In genomic region chr11:100541577-100541976, GRCm38 (mm10) we compare ENCODE assay signal across 19 mouse cellular contexts. TPM values are rescaled to one million over a fixed set of nuclear protein-coding genes. Genes with fewer than 3 reads are reported as not detected.
"Had no signal": no experiment of that assay in that cellular context is flagged by ENCODE, and none has a peak within 500 bp of the region (broad histone marks: within the 10 kb centered on the region; RNA-seq: fewer than 3 reads in every experiment).

No protein-coding gene starts in this region.

- DNase-seq: lung, adult 18-20 months; lung, embryonic 14.5 days; lung, postnatal 10 days; lung, postnatal 4 days; right cerebral cortex, adult 18-20 months; right cerebral cortex, postnatal 25 days; right cerebral cortex, postnatal 4 days; spleen, adult 18-20 months; thymus, adult 18-20 months; thymus, postnatal 14 days; thymus, postnatal 36 days had no signal

- H3K36me3 ChIP-seq: midbrain, embryonic 10.5 days; midbrain, embryonic 13.5 days; neural tube, embryonic 13.5 days; neural tube, embryonic 15.5 days had no signal

- H3K4me3 ChIP-seq: midbrain, embryonic 10.5 days; midbrain, embryonic 13.5 days; myocyte; neural tube, embryonic 13.5 days; neural tube, embryonic 15.5 days had no signal

- H3K4me2 ChIP-seq: lung, embryonic 14.5 days; midbrain, embryonic 13.5 days; neural tube, embryonic 13.5 days; neural tube, embryonic 15.5 days had no signal

- H3K27me3 ChIP-seq: neural tube, embryonic 13.5 days; neural tube, embryonic 15.5 days had no signal

- H3K9ac ChIP-seq: liver, embryonic 14.5 days; lung, embryonic 14.5 days; midbrain, embryonic 13.5 days; neural tube, embryonic 13.5 days; neural tube, embryonic 15.5 days had no signal

- H3K27ac ChIP-seq: liver, embryonic 14.5 days; midbrain, embryonic 10.5 days; midbrain, embryonic 13.5 days; neural tube, embryonic 13.5 days; neural tube, embryonic 15.5 days had no signal

- H3K9me3 ChIP-seq: midbrain, embryonic 10.5 days; midbrain, embryonic 13.5 days; neural tube, embryonic 13.5 days; neural tube, embryonic 15.5 days had no signal

- ATAC-seq: midbrain, embryonic 13.5 days; midbrain, embryonic 16.5 days had no signal

RNA-seq across cellular contexts. Expression of gene Ttc25, which starts 3.8 kb away (rescaled TPM):
- total RNA-seq: megakaryocyte-erythroid progenitor cell, adult 5-6 weeks had no signal
